Mouse (Mus musculus) NIH3T3 (cell line): ENCODE measurements around the gene Faap100.

Source experiments
- DNase-seq: peaks from one replicate; pipeline ENCODE4 v3.0.0-alpha.2; 2012; ENCODE audit warnings: low read depth

Gene Faap100

GRCm38 (mm10) chr11:120319310-120319709 is 59.3 kb downstream of the Faap100 start:
- no peak for DNase-seq
